Mouse (Mus musculus): Measurements from ENCODE around the gene Ccnd2.

Ccnd2 gene

GRCm38 (mm10) chr6:127148526-127149302 is 3.3 kb downstream of the Ccnd2 start:
- DNase-seq (ENCODE audit: low spot score), result no peak

- DNase-seq (ENCODE audit: low spot score), result peak; percentile 81
Observed at GRCm38 (mm10) chr6:127147665-127148064, 4.3 kb downstream of the Ccnd2 start.

- no peak for DNase-seq (ENCODE audit: low spot score)
Observed at GRCm38 (mm10) chr6:127146322-127146947, 5.6 kb downstream of the Ccnd2 start.

GRCm38 (mm10) chr6:127145464-127146190 is 6.4 kb downstream of the Ccnd2 start:
- no peak for DNase-seq (ENCODE audit: low spot score)

- DNase-seq (ENCODE audit: low spot score), result no peak
Observed at GRCm38 (mm10) chr6:127143576-127144288, 8.3 kb downstream of the Ccnd2 start.

- DNase-seq (ENCODE audit: low spot score), result no peak
Observed at GRCm38 (mm10) chr6:127143124-127143520, 8.9 kb downstream of the Ccnd2 start.

GRCm38 (mm10) chr6:127142154-127143123 is 9.6 kb downstream of the Ccnd2 start:
- DNase-seq (ENCODE audit: low spot score), result peak; percentile 47

GRCm38 (mm10) chr6:127138962-127139361 is 13.0 kb downstream of the Ccnd2 start:
- DNase-seq (ENCODE audit: low spot score), result no peak

- no peak for DNase-seq (ENCODE audit: low spot score)
Observed at GRCm38 (mm10) chr6:127133433-127134245, 18.4 kb downstream of the Ccnd2 start.

- DNase-seq (ENCODE audit: low spot score), result peak; percentile 50
Observed at GRCm38 (mm10) chr6:127132719-127133118, 19.3 kb downstream of the Ccnd2 start.

- DNase-seq (ENCODE audit: low spot score), result no peak
Observed at GRCm38 (mm10) chr6:127131946-127132345, 20.0 kb downstream of the Ccnd2 start.

- DNase-seq (ENCODE audit: low spot score), result no peak
Observed at GRCm38 (mm10) chr6:127130377-127130776, 21.6 kb downstream of the Ccnd2 start.

- DNase-seq (ENCODE audit: low spot score), result no peak
Observed at GRCm38 (mm10) chr6:127129659-127130058, 22.3 kb downstream of the Ccnd2 start.

GRCm38 (mm10) chr6:127123506-127123905 is 28.5 kb downstream of the Ccnd2 start:
- no peak for DNase-seq (ENCODE audit: low spot score)

- no peak for DNase-seq (ENCODE audit: low spot score)
Observed at GRCm38 (mm10) chr6:127122996-127123395, 29.0 kb downstream of the Ccnd2 start.

- peak; percentile 32 for DNase-seq (ENCODE audit: low spot score)
Observed at GRCm38 (mm10) chr6:127122221-127122806, 29.7 kb downstream of the Ccnd2 start.

- DNase-seq (ENCODE audit: low spot score), result no peak
Observed at GRCm38 (mm10) chr6:127114753-127115456, 37.1 kb downstream of the Ccnd2 start.

- peak; percentile 83 for DNase-seq (ENCODE audit: low spot score)
Observed at GRCm38 (mm10) chr6:127109402-127109930, 42.5 kb downstream of the Ccnd2 start, which contains the start of gene Tigar. TSS of gene Tigar (minus strand) at chr6:127109557.

Measured in MN1 (cell line).